In genomic region chr10:60370601-60371061, GRCm38 (mm10) we compare ENCODE assay signal across 13 mouse cellular contexts. TPM values are rescaled to one million over a fixed set of nuclear protein-coding genes. Genes with fewer than 3 reads are reported as not detected.
DNase-seq lines count a peak whose midpoint lies in the region; ATAC-seq and TF ChIP-seq lines count a peak whose summit lies in the region.
"Had no signal": no experiment of that assay in that cellular context is flagged by ENCODE, and none has a peak within 500 bp of the region (broad histone marks: within the 10 kb centered on the region; RNA-seq: fewer than 3 reads in every experiment).

No protein-coding gene starts in this region.

- H3K36me3 ChIP-seq in hindbrain, embryonic 16.5 days (ENCODE audit: control insufficient read depth, insufficient read depth, low read length), result no peaks in the 10 kb centered on the region
- no peaks in the 10 kb centered on the region for H3K36me3 ChIP-seq in hindbrain, embryonic 11.5 days (ENCODE audit: control insufficient read depth, insufficient read depth, low read length)
- H3K36me3 ChIP-seq in small intestine, adult 2 months (ENCODE audit: control insufficient read depth, insufficient read depth, low read length), result no peaks in the 10 kb centered on the region
- H3K36me3 ChIP-seq: heart, embryonic 13.5 days had no signal

- H3K9me3 ChIP-seq in hindbrain, embryonic 16.5 days (ENCODE audit: control insufficient read depth, low read length), result no peaks in the 10 kb centered on the region
- H3K9me3 ChIP-seq in hindbrain, embryonic 11.5 days (ENCODE audit: control insufficient read depth, low read length), result no peaks in the 10 kb centered on the region
- H3K9me3 ChIP-seq: heart, embryonic 13.5 days had no signal

- no peaks in the 10 kb centered on the region; the same call in 1 of the 2 replicates for H3K4me1 ChIP-seq in hindbrain, embryonic 16.5 days (ENCODE audit: control insufficient read depth, insufficient read depth, low read depth, low read length)
- no peaks in the 10 kb centered on the region for H3K4me1 ChIP-seq in hindbrain, embryonic 11.5 days (replicated peaks; ENCODE audit: control insufficient read depth, insufficient read depth, low read length)
- H3K4me1 ChIP-seq in bone marrow macrophage, adult 2 months (ENCODE audit: control insufficient read depth, insufficient read depth, low read length), result peaks cover 83% of the 10 kb centered on the region
- peaks cover 2% of the 10 kb centered on the region; the same call in 1 of the 2 replicates for H3K4me1 ChIP-seq in small intestine, adult 2 months (ENCODE audit: control insufficient read depth, insufficient read depth, insufficient read length, low read length)

- 72% methylated on average over 5 of the region's 5 CpGs for WGBS in hindbrain, embryonic 16.5 days
- 86% methylated on average over 5 of the region's 5 CpGs for WGBS in hindbrain, embryonic 11.5 days
- 62% methylated on average over 5 of the region's 5 CpGs for WGBS in small intestine, adult 2 months

- no peaks in the 10 kb centered on the region for H3K27me3 ChIP-seq in hindbrain, embryonic 16.5 days (replicated peaks; ENCODE audit: control insufficient read depth, insufficient read depth, low read length)
- H3K27me3 ChIP-seq in hindbrain, embryonic 11.5 days (ENCODE audit: control insufficient read depth, insufficient read depth, low read length), result no peaks in the 10 kb centered on the region
- no peaks in the 10 kb centered on the region for H3K27me3 ChIP-seq in small intestine, adult 2 months (ENCODE audit: control insufficient read depth, insufficient read depth, low read length)
- H3K27me3 ChIP-seq: heart, embryonic 13.5 days had no signal

- H3K4me2 ChIP-seq in hindbrain, embryonic 16.5 days (ENCODE audit: low read length), result no peak overlapping the region
- no peak overlapping the region for H3K4me2 ChIP-seq in hindbrain, embryonic 11.5 days (replicated peaks; ENCODE audit: low read depth, low read length)
- H3K4me2 ChIP-seq: heart, embryonic 13.5 days had no signal

- no peak for DNase-seq in hindbrain, embryonic 11.5 days (ENCODE audit: low spot score)
- peak; percentile 57 for DNase-seq in CD4-positive, CD25-positive, alpha-beta regulatory T cell, adult 2 months (ENCODE audit: low read depth, low spot score)
- DNase-seq in yolk sac, embryonic 10.5 days (ENCODE audit: low spot score), result no peak
- DNase-seq in frontal cortex, adult 2 months (ENCODE audit: extremely low spot score in 1 of 2, low spot score in 1 of 2), result no peak
- DNase-seq in gastrocnemius, postnatal 25 days, result no peak
- DNase-seq: kidney, adult 8-10 months; right cerebral cortex, adult 18-20 months had no signal

- H3K4me3 ChIP-seq in hindbrain, embryonic 16.5 days (ENCODE audit: low read length), result no peak overlapping the region
- no peak overlapping the region for H3K4me3 ChIP-seq in hindbrain, embryonic 11.5 days (ENCODE audit: low read depth, low read length)
- H3K4me3 ChIP-seq in bone marrow macrophage, adult 2 months (ENCODE audit: insufficient read depth, low read length), result no peak overlapping the region
- H3K4me3 ChIP-seq in small intestine, adult 2 months (ENCODE audit: low read depth, low read length), result no peak overlapping the region
- H3K4me3 ChIP-seq: heart, embryonic 13.5 days had no signal

- H3K27ac ChIP-seq in hindbrain, embryonic 16.5 days (ENCODE audit: low read depth, low read length), result no peak overlapping the region
- H3K27ac ChIP-seq in hindbrain, embryonic 11.5 days (ENCODE audit: low read depth, low read length), result no peak overlapping the region
- H3K27ac ChIP-seq in bone marrow macrophage, adult 2 months (ENCODE audit: insufficient read depth, low read depth, low read length), result peak overlapping the region; percentile 99
- peak overlapping the region; percentile 4; the same call in 1 of the 2 replicates for H3K27ac ChIP-seq in small intestine, adult 2 months (ENCODE audit: insufficient read depth, low read depth, low read length)
- H3K27ac ChIP-seq: heart, embryonic 13.5 days had no signal

- ATAC-seq in hindbrain, embryonic 16.5 days, result 0 out of 2 replicates have a peak, but pooled peaks have one; percentile 23
- ATAC-seq in hindbrain, embryonic 11.5 days (ENCODE audit: low FRiP score), result no peak

- TF ChIP-seq CTCF in bone marrow macrophage, adult 2 months (IDR thresholded peaks at IDR 0.05; ENCODE audit: low read depth, low read length), result no peak
- TF ChIP-seq CTCF in small intestine, adult 2 months (IDR thresholded peaks at IDR 0.05; ENCODE audit: extremely low read depth, insufficient read length, insufficient replicate concordance, low read depth, low read length), result no peak

- H3K9ac ChIP-seq in hindbrain, embryonic 16.5 days (ENCODE audit: low read depth, low read length), result no peak overlapping the region
- no peak overlapping the region for H3K9ac ChIP-seq in hindbrain, embryonic 11.5 days (ENCODE audit: low read depth, low read length)
- H3K9ac ChIP-seq: heart, embryonic 13.5 days had no signal

- TF ChIP-seq POLR2A in bone marrow macrophage, adult 2 months (IDR thresholded peaks at IDR 0.05; ENCODE audit: borderline replicate concordance, low read depth, low read length), result no peak
- TF ChIP-seq POLR2A in small intestine, adult 2 months (IDR thresholded peaks at IDR 0.05; ENCODE audit: low read depth, low read length), result no peak

RNA-seq across cellular contexts. Expression of gene Vsir, which starts 24.0 kb away (rescaled TPM):
- 2.4 TPM in 2 replicates for polyA plus RNA-seq in hindbrain, embryonic 16.5 days (2015; fragmentation: Nextera tagmentation; extraction: Ambion mirVana)
- polyA plus RNA-seq in hindbrain, embryonic 11.5 days (2014; fragmentation: Nextera tagmentation; extraction: Ambion mirVana), result 1.3 and 2.5 TPM in 2 replicates
- 536 and 666 TPM in 2 replicates for polyA plus RNA-seq in bone marrow macrophage, adult 2 months (2012; ENCODE audit: insufficient read depth, insufficient read length, missing spikeins)
- polyA plus RNA-seq in small intestine, adult 2 months (2012; rRNA removed), result 21.3 and 25.6 TPM in 2 replicates
- polyA plus RNA-seq in frontal cortex, adult 2 months (2012; rRNA removed), result 24.3 and 33.1 TPM in 2 replicates
- total RNA-seq in gastrocnemius, postnatal 25 days (2021), result 1 to 10 TPM; 7.0 to 7.4 TPM

RNA-seq across cellular contexts. Expression of gene Gm17455, which starts 28.9 kb away (rescaled TPM):
- 13.3 and 14.0 TPM in 2 replicates for polyA plus RNA-seq in hindbrain, embryonic 16.5 days (2015; fragmentation: Nextera tagmentation; extraction: Ambion mirVana)
- polyA plus RNA-seq in hindbrain, embryonic 11.5 days (2014; fragmentation: Nextera tagmentation; extraction: Ambion mirVana), result 6.3 and 8.3 TPM in 2 replicates
- not detected in 2 replicates for polyA plus RNA-seq in bone marrow macrophage, adult 2 months (2012; ENCODE audit: insufficient read depth, insufficient read length, missing spikeins)
- 0.41 and 0.51 TPM in 2 replicates for polyA plus RNA-seq in small intestine, adult 2 months (2012; rRNA removed)
- polyA plus RNA-seq in frontal cortex, adult 2 months (2012; rRNA removed), result 0.64 and 2.1 TPM in 2 replicates
- total RNA-seq in gastrocnemius, postnatal 25 days (2021), result not detected
- total RNA-seq: adrenal gland, postnatal 4 days; monocyte, adult 5-6 weeks had no signal

Comparison
In these comparisons a context has a peak if more than half of its experiments do, and no peak if none do; other contexts are left out.
1. H3K27ac ChIP-seq: peak in bone marrow macrophage, adult 2 months (single experiment) and small intestine, adult 2 months (single experiment); none in hindbrain, embryonic 16.5 days (single experiment) and hindbrain, embryonic 11.5 days (single experiment).
2. RNA of gene Vsir, which starts 24.0 kb away (polyA plus RNA-seq): 536 to 666 TPM in bone marrow macrophage, adult 2 months; 24.3 to 33.1 TPM in frontal cortex, adult 2 months, 21.3 to 25.6 TPM in small intestine, adult 2 months, 1.3 to 2.5 TPM in hindbrain, embryonic 11.5 days and 2.4 TPM in hindbrain, embryonic 16.5 days; every median in the first group is over 10 times any median in the second.